Mouse (Mus musculus) ovary, adult 18-20 months (tissue): ENCODE measurements around the gene Gm2237.
"Not testable (repeated sequence)": the region's sequence is repeated elsewhere in the genome, so short reads cannot be mapped to it uniquely, and the experiment has no call there.

Experiments used
- DNase-seq: peaks from one replicate; pipeline ENCODE4 v3.0.0; 2022; ENCODE audit warnings: low spot score, mixed read lengths

Gm2237 gene

GRCm38 (mm10) chr14:19584804-19585667 is at the start of gene Gm2237:
Gene Gm2237, minus strand, starts transcription at chr14:19585135.
- not testable (repeated sequence) for DNase-seq

GRCm38 (mm10) chr14:19602481-19602880 is 17.5 kb upstream of the Gm2237 start, which contains the start of gene Gm5458:
Gene Gm5458, minus strand, starts transcription at chr14:19602581.
- not testable (repeated sequence) for DNase-seq

GRCm38 (mm10) chr14:19549863-19550262 is 35.1 kb downstream of the Gm2237 start, which contains the start of gene Gm2244:
Gene Gm2244, minus strand, starts transcription at chr14:19549963.
- not testable (repeated sequence) for DNase-seq
